Mouse (Mus musculus): ENCODE measurements around the gene Rfpl4b. TPM values are rescaled to one million over a fixed set of nuclear protein-coding genes. Genes with fewer than 3 reads are reported as not detected.

Gene Rfpl4b
- polyA plus RNA-seq, 1 experiment from 2014 or later = not detected

GRCm38 (mm10) chr10:38806056-38806455 lies 15.5 kb downstream of the Rfpl4b start:
- no peak for DNase-seq (ENCODE audit: low spot score)

GRCm38 (mm10) chr10:38804047-38804446 lies 17.5 kb downstream of the Rfpl4b start:
- Histone ChIP-seq H3K27me3 (ENCODE audit: control insufficient read depth, insufficient read depth, low read length) (no peaks in the 10 kb centered on the region), H3K4me3 (ENCODE audit: low read depth, low read length) (no peak overlapping the region), H3K27ac (replicated peaks) (no peak overlapping the region), H3K9ac (ENCODE audit: low read length) (no peak overlapping the region), H3K4me2 (replicated peaks; ENCODE audit: low read depth) (no peak overlapping the region), H3K9me3 (ENCODE audit: control insufficient read depth, low read length) (no peaks in the 10 kb centered on the region), H3K36me3 (ENCODE audit: control insufficient read depth, insufficient read depth, low read length) (no peaks in the 10 kb centered on the region), H3K4me1 (replicated peaks; ENCODE audit: control insufficient read depth, insufficient read depth) (no peaks in the 10 kb centered on the region)
- 94% methylated on average over 8 of the region's 8 CpGs for WGBS
- ATAC-seq (ENCODE audit: low FRiP score, low TSS enrichment) (no peak), DNase-seq (ENCODE audit: low spot score) (no peak)
- TF ChIP-seq CTCF (IDR thresholded peaks at IDR 0.05; ENCODE audit: low read depth) = no peak
- TF ChIP-seq EP300 (optimal IDR thresholded peaks at IDR 0.05) = no peak

More at GRCm38 (mm10) chr10:38806056-38806455, 15.5 kb downstream of the Rfpl4b start:
- no peak overlapping the region for H3K27ac ChIP-seq (replicated peaks)
- no peaks in the 10 kb centered on the region for H3K27me3 ChIP-seq (ENCODE audit: control insufficient read depth, insufficient read depth, low read length)
- WGBS = 60% methylated on average over 2 of the region's 2 CpGs
- H3K4me2 ChIP-seq (replicated peaks; ENCODE audit: low read depth) = no peak overlapping the region
- H3K36me3 ChIP-seq (ENCODE audit: control insufficient read depth, insufficient read depth, low read length) = no peaks in the 10 kb centered on the region
- ATAC-seq (ENCODE audit: low FRiP score, low TSS enrichment) = no peak
- no peak overlapping the region for H3K9ac ChIP-seq (ENCODE audit: low read length)
- no peaks in the 10 kb centered on the region for H3K9me3 ChIP-seq (ENCODE audit: control insufficient read depth, low read length)
- TF ChIP-seq EP300 (optimal IDR thresholded peaks at IDR 0.05) = no peak
- no peak for TF ChIP-seq CTCF (IDR thresholded peaks at IDR 0.05; ENCODE audit: low read depth)
- no peak overlapping the region for H3K4me3 ChIP-seq (ENCODE audit: low read depth, low read length)
- no peaks in the 10 kb centered on the region for H3K4me1 ChIP-seq (replicated peaks; ENCODE audit: control insufficient read depth, insufficient read depth)

- H3K36me3 ChIP-seq (ENCODE audit: control insufficient read depth, insufficient read depth, low read length) = no peaks in the 10 kb centered on the region
- no peaks in the 10 kb centered on the region for H3K9me3 ChIP-seq (ENCODE audit: control insufficient read depth, low read length)
- H3K4me1 ChIP-seq (replicated peaks; ENCODE audit: control insufficient read depth, insufficient read depth) = no peaks in the 10 kb centered on the region
- H3K4me2 ChIP-seq (replicated peaks; ENCODE audit: low read depth) = no peak overlapping the region
- ATAC-seq (ENCODE audit: low FRiP score, low TSS enrichment) = no peak
- TF ChIP-seq CTCF (IDR thresholded peaks at IDR 0.05; ENCODE audit: low read depth) (no peak), EP300 (optimal IDR thresholded peaks at IDR 0.05) (no peak)
- H3K27me3 ChIP-seq (ENCODE audit: control insufficient read depth, insufficient read depth, low read length) = no peaks in the 10 kb centered on the region
- H3K9ac ChIP-seq (ENCODE audit: low read length) = no peak overlapping the region
- WGBS = 88% methylated on average over 7 of the region's 7 CpGs
- no peak overlapping the region for H3K4me3 ChIP-seq (ENCODE audit: low read depth, low read length)
- DNase-seq (ENCODE audit: low spot score) = no peak
- H3K27ac ChIP-seq (replicated peaks) = no peak overlapping the region
Observed at GRCm38 (mm10) chr10:38803304-38803703, 18.3 kb downstream of the Rfpl4b start.

- no peak overlapping the region for H3K9ac ChIP-seq (ENCODE audit: low read length)
- DNase-seq (ENCODE audit: low spot score) (no peak), ATAC-seq (ENCODE audit: low FRiP score, low TSS enrichment) (no peak)
- H3K4me2 ChIP-seq (replicated peaks; ENCODE audit: low read depth) = no peak overlapping the region
- H3K9me3 ChIP-seq (ENCODE audit: control insufficient read depth, low read length) = no peaks in the 10 kb centered on the region
- H3K36me3 ChIP-seq (ENCODE audit: control insufficient read depth, insufficient read depth, low read length) = no peaks in the 10 kb centered on the region
- TF ChIP-seq CTCF (IDR thresholded peaks at IDR 0.05; ENCODE audit: low read depth) (no peak), EP300 (optimal IDR thresholded peaks at IDR 0.05) (no peak)
- no peaks in the 10 kb centered on the region for H3K4me1 ChIP-seq (replicated peaks; ENCODE audit: control insufficient read depth, insufficient read depth)
- no peaks in the 10 kb centered on the region for H3K27me3 ChIP-seq (ENCODE audit: control insufficient read depth, insufficient read depth, low read length)
- H3K4me3 ChIP-seq (ENCODE audit: low read depth, low read length) = no peak overlapping the region
- WGBS = 42% methylated on average over 3 of the region's 3 CpGs
- H3K27ac ChIP-seq (replicated peaks) = no peak overlapping the region
Observed at GRCm38 (mm10) chr10:38788612-38789011, 33.0 kb downstream of the Rfpl4b start.

Other genes with a start within 250 kb of the Rfpl4b start
- gene Lama4, start 143.7 kb upstream of the Rfpl4b start, polyA plus RNA-seq (2015; fragmentation: Nextera tagmentation; extraction: Ambion mirVana) = 27.6 and 28.9 TPM in 2 replicates

All from stomach, postnatal 0 days (tissue).